Mouse (Mus musculus) 3134 (cell line): ENCODE data around the gene Egf.

Source experiments
- DNase-seq: peaks from one replicate; pipeline ENCODE4 v3.0.0-alpha.2; 2011; ENCODE audit warnings: low spot score; ENCODE audit not compliant: insufficient read length; ENCODE audit errors: extremely low read depth

The Egf gene

DNA sequence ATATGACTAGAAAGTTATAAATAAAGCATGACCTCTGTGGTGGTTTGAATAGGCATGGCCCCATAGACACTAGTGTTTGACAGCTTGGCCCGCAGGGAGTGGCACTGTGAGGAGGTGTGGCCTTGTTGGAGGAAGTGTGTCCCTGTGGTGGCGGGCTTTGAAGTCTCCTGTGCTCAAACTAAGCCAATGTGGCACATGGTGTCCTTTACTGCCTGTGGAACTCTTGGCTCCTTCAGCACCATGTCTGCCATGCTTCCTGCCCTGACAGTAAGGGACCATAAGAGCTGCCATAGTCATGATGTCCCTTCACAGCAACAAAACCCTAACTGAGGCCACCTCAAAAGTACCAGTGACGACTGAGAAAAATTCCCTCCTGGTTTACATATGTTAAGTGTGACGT lies 102.6 kb downstream of the Egf start:
- DNase-seq, result no peak

DNA sequence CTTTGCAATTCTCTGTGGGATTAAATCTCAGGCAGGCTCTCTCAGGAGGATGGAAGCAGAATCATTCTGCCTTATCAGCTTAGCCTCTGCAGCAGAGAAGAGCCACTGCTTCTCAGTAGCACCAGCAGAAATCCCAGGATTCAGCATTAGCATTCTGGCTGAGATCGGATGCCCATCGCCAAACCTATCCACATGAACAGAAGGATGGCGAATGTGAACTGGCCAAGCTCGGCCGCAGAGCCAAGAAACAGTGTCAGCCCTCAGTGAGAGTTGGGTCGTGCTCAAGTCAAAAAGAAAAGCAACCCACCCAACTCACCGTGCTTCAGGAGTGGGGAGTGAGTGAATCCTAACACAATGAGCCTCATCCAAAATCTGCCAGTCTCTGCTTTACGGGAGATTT lies 103.4 kb downstream of the Egf start:
- no peak for DNase-seq

DNA sequence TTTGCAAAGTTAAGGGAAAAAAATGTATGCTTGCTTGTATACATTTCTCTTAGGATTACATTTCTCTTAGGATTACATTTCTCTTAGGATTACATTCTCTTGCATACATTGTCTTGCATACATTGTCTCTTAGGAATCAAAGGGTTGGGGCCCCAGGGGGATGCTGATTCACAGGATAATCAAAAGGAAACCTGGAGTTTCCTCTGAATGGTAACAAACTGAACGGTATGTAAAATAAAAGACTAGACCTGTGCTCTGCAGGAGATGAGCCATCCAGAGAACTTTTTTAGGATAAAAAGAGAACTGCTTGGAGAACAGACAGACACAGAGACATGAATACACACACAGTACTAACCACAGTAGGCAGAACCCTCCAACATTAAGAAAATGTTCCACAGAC lies 104.2 kb downstream of the Egf start:
- DNase-seq, result no peak

DNA sequence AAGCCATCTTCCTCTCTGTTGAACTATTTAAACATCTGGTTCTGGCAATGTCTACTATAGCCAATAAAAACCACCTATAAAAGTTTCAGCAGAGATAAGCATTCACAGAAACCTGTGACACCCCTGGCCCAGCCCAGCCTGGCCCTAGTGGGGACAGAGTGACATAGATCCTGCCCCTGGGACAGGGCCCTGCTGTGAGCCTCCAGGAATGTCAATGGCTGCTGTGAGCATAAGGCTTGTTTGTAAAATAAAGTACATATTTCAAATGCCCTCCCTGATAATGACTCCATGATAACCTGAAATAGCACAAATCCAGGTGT lies 104.9 kb downstream of the Egf start:
- DNase-seq, result no peak

DNA sequence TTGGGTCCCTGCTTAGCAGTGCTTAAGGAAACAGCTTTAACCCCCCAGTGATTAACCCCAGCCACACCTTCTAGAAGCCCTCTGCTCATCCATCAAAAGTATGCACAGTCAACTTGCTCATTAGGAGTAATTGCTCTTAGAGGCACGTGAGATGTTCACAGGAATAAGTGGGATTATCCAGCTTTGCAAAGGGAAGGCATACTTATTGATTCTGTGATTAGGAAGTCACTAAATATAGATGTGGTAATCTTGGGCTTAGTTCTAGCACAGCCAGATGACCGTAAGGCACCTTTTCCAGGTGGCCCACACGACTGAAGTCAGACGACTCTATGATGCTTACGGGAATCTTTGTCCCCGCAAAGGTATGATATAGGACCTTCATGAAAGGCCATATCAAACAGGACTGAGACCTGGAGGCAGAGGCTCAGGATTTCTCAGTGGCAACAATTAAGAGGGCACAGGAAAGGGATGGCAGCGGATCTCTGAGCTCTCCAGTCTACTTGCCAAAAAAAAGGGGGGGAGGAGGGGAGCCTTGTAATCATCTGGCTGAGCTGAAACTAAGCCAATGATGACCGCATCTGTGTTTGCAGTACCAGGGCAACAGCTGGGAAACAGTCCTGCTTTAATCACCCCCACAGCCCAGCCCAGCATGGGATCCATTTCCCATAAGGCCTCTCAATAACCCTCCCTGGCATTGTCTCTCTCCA lies 105.4 kb downstream of the Egf start:
- DNase-seq, result no peak

DNA sequence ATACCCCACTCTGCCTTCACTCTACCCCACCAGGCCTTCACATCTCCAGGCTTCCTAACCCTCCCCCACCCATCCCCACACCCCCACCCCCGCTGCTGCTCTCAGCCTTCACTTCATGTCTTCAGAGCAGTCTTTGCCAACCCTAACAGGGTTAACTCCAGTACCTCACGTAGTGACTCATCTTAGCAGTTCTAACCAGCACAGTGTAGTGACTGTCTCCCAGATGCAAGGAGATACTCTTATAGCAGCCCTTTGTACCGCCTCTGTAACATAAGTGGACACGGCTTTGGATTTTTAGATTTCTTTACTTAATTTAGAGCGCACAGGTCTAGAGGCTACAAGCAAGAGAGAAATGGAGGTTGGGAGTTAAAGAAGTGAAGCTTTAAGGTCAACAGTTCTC lies 106.5 kb downstream of the Egf start:
- no peak for DNase-seq

DNA sequence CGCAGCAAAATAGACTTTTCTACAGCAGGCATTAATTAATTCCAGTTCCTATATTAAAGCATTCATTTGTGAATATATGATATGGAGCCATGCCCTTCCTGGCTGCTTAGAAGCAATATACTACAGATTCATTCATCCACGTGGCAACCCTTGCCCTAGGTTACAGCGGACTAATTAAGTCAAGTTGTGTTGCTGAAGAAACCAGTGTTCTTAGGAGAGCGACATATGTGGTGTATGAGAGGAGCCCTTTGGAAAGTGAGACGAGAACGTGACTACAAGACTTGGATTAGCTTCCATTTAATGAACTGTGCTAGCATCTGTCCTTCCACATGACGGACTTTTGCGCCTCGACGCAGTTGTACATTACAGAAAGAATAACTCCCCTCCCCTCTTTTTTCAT lies 107.8 kb downstream of the Egf start:
- DNase-seq, result no peak

DNA sequence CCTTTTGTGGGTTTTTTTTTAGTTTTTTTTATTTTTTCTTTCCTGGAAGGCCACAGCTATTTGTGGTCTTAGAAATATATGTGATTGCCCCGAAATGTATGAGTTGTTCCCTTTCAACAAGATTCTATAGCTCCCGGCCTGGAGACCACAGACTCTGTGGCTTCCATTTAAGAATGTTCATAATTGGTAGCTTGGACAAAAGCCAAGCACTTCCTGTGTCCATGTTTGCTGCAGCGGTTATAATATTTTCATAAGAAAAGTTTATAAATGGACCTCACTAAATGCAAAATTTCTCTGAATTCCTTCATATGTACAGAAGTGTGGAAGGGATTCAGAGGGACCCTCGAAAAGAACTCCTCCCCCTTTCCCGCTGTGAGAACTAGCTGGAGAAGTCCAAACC lies 108.3 kb downstream of the Egf start:
- DNase-seq, result no peak

DNA sequence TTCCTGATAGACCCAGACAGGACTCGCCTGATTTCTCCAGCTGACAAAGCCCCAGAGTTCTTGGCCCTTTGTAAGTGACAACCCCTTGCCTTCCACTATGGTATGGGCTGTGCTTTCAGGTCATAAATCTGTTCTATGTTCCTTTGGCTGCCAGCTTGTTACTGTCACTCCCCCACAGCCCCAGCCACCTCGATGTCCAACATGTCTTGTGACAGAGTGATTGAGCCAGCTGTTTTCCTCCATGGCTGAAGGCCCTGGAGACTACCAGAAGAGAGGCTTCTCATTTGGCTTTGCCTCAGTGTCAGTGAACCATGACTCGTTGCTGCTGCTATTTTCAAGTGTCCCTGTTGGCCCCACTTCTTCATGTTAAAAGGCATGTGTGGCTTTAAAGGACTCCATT lies 109.7 kb downstream of the Egf start:
- no peak for DNase-seq

DNA sequence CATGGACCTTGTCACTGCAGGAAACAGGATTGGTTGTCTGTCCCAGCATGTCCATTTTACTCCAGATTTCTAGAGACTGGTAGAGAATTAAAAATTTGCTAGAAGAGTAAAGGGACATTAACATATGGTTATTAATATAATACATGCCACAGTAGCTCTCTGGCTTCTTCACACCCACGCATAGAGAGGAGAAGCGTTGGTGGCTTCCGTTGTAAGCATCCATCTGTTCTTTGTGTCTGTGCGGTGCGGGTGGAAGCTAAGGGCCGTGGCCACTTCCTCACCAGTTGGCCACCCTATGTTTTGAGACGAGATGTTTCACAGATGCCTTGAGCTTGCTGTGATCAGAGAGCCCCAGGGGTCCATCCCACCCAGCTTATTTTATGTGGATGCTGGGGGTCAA lies 113.5 kb downstream of the Egf start:
- DNase-seq, result no peak

DNA sequence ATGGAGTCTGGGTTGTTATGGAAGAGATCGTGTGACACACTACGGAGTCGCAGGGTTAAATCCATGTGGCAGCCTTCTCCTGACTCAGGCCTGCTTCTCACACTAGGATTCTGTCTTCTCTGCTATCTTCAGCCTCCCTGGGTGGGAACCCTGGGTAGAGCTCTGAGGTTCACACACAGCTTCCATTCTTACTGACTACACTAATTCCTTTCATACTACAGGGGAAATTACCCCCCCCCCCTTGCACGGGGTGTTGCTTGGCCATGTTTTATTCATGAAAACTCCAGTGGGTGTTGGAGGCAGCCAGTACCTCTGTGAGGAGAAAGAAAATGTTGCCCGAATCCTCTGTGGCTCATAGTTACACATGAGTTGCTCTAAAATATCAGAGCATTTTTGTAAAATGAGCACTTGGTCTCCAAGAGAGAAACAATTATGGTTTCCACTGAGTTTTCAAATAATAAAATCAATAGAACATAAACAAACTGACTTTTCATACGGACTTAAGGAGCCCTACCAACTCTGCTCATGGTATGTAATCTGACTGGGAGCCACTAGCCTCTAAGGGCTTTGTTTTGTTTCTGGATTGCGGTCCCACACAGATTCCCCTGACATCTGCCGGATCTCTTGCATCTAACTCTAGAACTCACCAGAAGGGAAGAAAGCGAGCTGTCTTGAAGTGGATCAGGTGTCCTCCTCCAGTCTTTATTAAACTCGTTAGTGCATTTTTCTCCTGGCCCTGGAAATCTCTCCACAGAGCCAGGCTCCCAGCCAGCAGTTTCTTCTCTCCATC lies 114.7 kb downstream of the Egf start:
- DNase-seq, result no peak

DNA sequence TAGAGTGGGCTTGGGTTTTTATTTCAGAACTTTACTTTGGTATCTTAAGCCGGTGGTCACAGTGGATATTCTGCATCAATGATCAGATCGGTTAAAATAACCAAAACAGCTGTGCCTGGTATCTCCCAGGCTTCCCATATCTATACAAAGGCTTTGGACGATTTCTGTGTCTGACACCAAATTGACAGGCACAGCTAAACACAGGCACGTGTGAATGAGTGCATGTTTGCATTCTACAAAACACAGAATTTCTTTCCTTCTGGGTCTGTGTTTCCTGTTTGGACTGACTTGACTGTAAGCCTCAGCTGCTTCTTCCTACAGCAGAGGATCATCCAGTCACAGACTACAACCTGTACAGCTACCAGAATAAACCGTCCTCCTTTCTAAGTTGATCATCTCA lies 115.4 kb downstream of the Egf start:
- no peak for DNase-seq

DNA sequence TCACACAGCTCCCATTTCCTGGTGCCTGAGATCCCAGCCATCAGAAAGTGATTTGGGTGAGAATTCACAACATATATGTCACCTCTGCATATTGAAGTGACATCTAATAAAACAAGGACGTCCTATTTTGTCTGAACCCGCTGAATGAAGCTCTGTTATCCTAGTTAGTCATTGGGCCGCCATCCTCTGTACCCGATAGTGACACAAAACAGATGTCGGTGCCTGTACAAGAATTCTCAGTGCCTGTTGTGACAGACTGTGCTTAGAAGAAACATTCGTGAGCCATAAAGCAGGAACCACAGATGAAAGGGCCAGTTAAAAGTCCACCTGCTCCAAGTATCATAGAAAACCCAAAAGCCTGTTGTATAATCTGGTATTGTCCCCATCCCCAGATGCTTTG lies 117.7 kb downstream of the Egf start:
- DNase-seq, result no peak

DNA sequence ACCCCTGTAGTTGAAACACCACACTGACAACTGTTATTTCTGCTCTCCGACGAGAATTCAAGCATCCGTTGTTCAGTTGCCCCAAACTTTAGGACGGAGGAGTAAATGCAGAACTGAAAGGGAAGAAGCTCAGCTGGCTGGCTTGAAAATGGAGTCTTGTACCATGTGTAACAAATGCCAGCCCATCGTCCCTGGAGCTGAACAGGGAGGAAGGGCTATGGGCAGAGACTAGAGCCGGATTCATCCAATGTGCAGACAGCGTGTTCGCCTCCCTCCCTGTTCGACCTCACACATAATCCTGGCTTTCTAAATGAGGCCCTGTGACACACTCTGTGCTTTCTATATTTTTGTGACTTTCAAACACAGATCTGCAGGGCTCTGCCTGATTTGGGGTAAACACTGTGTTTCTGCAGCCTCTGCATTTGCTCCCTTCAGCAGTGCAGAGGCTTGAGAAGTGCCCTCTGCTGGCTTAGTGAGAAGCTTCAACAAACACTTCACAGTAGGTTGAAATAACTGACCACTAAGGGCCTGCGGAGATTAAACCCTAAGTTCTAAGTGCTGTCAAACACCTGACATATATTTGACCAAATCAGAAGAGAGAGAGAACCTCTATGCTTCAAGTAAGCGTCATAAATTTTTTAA lies 120.7 kb downstream of the Egf start:
- no peak for DNase-seq

DNA sequence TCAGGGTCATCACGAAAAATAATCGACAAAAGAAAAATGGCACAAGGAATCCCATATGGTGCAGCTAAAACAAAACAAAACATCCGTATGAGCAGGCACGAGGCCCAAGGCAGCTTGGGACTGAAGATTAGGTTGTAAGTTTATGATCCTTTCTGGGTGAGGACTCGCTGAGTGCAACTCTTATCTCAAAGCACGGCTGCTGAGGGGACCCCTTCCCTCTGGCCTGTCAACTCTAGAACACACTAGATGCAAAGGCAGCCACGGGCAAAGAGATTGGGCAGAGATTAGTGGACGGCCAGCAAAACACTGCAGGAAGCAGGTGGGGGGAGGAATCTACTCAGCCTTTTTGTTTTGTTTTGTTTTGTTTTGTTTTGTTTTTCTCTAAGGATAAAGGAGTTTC lies 121.6 kb downstream of the Egf start:
- DNase-seq, result no peak

DNA sequence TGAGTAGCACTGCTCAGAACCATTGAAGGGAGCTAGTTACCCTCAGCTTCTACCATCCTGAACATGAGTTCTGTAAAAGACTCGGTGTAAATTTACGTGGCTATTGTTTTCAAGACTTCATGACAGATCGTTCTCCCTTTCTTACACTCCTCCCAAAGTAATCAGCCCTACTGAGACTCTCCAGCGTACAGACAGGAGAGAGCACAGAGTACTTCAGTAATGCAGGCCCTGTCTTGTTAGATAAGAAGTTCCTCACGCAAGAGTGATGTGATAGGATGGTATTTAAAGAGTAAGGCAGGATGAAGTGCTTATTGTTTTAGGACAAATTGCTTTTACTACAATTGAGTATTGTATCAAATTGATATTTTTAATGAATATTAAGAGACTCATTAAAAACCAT lies 123.3 kb downstream of the Egf start:
- no peak for DNase-seq

DNA sequence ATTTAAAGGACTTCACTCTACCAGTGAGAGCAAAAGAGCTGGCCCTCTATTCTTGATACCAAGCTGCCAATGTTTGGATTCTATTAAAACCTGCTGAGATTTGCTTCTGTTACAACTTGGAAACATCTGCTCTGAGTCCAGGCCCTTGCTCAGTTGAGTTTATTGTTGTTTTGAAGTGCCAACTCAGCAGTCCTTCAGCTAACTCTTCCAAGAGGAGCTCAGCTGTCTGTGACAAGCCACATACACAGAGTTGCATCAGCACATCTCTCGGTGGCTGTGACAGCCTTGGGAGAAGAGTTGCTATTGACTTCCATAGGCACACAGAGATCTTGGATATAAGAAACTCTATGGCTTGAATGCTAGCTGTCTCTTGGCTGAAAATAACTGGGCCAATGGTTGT lies 124.1 kb downstream of the Egf start:
- no peak for DNase-seq
